Mouse (Mus musculus) intestine, embryonic 15.5 days (tissue): ENCODE measurements around the gene Gm11172. TPM values are rescaled to one million over a fixed set of nuclear protein-coding genes. Genes with fewer than 3 reads are reported as not detected.

Source experiments
- ATAC-seq: fragments of 200-750 bp; cut with Nextera tagmentation; 2 replicates; pipeline ENCODE4 v1.8.0; 2017; ENCODE audit warnings: moderate TSS enrichment, moderate library complexity
- H3K27ac ChIP-seq: fragments of 300-500 bp; sonication (generic); 2 replicates; pipeline ENCODE4 v1.5.1; 2015; ENCODE audit warnings: mild to moderate bottlenecking, inconsistent platforms
- H3K27me3 ChIP-seq: fragments of 300-500 bp; sonication (generic); replicated peaks from 2 replicates; pipeline ENCODE4 v1.6.1; 2015; ENCODE audit warnings: inconsistent platforms
- H3K36me3 ChIP-seq: fragments of 300-500 bp; sonication (generic); 2 replicates; pipeline ENCODE4 v1.6.1; 2015; ENCODE audit warnings: inconsistent platforms
- H3K4me1 ChIP-seq: fragments of 300-500 bp; sonication (generic); replicated peaks from 2 replicates; pipeline ENCODE4 v1.6.1; 2015; ENCODE audit warnings: inconsistent platforms
- H3K4me2 ChIP-seq: fragments of 300-500 bp; sonication (generic); replicated peaks from 2 replicates; pipeline ENCODE4 v1.6.1; 2015; ENCODE audit warnings: mild to moderate bottlenecking, inconsistent platforms
- H3K4me3 ChIP-seq: fragments of 300-500 bp; sonication (generic); replicated peaks from 2 replicates; pipeline ENCODE4 v1.5.1; 2015; ENCODE audit warnings: inconsistent platforms
- H3K9ac ChIP-seq: fragments of 300-500 bp; sonication (generic); 2 replicates; pipeline ENCODE4 v1.6.1; 2015; ENCODE audit warnings: inconsistent platforms
- H3K9me3 ChIP-seq: fragments of 300-500 bp; sonication (generic); 2 replicates; pipeline ENCODE4 v1.6.1; 2016; ENCODE audit warnings: inconsistent platforms
- WGBS: fragments of 180-500 bp; shearing (Covaris S2); methylation state at CpG from one replicate; pipeline ENCODE4 v1.1.7; 2015; 5-methylcytosine and 5-hydroxymethylcytosine counted together
- polyA plus RNA-seq: library from polyadenylated mRNA; unstranded; fragments of >200 nt; fragmentation: Nextera tagmentation; extraction: Ambion mirVana; gene quantifications from 2 replicates; pipeline ENCODE4 v1.2.1, GENCODE M21; 2015

The Gm11172 gene
- polyA plus RNA-seq, 1 experiment from 2014 or later: not detected

DNA sequence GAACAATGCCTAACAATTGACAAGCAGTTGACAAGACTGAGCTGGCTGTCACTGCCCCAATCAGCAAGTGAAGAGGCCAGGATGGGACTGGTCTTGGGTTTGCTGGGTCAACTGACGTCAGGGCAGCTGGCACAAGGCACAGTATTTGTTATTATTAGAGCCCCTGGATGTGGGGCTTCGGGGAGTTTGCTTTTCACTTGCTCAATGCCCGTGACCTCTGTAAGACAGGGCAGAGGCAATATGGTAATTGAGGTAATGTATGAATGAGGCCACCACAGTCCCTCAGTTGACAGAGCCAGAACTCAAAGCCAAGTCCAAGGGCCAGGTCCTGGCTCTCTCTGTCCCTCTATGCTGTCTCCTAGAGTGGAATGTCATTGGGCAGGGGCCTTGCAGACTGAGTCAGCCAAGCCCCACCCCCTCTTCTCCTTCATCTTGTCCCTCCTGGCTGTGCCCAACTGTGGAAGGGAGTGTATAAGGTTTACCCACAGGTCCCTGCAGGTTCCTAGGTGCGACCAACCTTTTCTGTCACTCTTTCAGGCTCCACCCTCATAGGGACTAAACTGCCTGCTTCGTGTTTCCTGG lies 35.0 kb upstream of the Gm11172 start:
- H3K9me3 ChIP-seq: no peaks in the 10 kb centered on the region
- no peak overlapping the region for H3K4me2 ChIP-seq
- no peaks in the 10 kb centered on the region for H3K36me3 ChIP-seq
- WGBS: 65% methylated on average over 5 of the region's 5 CpGs
- H3K27ac ChIP-seq: no peak overlapping the region
- H3K9ac ChIP-seq: no peak overlapping the region
- H3K27me3 ChIP-seq: no peaks in the 10 kb centered on the region
- no peak overlapping the region for H3K4me3 ChIP-seq
- ATAC-seq: peak; percentile 29; the same call in 1 of the 2 replicates
- peaks cover 20% of the 10 kb centered on the region for H3K4me1 ChIP-seq

DNA sequence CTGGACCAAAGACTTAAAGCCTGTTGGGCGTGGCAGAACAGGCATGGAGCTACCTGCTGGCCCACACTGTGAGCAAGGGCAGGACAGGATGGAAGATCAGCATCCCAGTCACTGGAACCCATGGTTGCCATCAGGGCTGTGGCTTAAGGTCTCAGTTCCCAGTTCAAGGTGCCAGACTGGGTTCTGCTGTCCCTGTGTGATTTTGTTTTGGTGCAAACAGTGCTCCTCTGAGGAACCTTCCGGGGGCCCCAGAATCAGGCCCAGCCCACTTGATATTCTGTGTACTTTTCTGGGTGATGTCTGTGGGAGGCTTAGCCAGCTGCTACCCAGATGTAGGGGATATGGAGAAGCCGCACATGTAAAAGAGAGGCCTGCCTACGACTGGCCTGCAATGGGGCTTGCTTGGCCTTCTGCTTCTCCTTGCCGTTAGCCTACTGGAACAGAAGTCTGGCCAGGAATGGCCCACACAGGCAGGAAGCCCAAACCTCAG lies 32.0 kb upstream of the Gm11172 start:
- 68% methylated on average over 5 of the region's 5 CpGs for WGBS
- H3K27ac ChIP-seq: no peak overlapping the region
- H3K4me3 ChIP-seq: no peak overlapping the region
- no peak overlapping the region for H3K4me2 ChIP-seq
- no peaks in the 10 kb centered on the region for H3K27me3 ChIP-seq
- no peaks in the 10 kb centered on the region for H3K36me3 ChIP-seq
- no peak for ATAC-seq
- no peak overlapping the region for H3K9ac ChIP-seq
- H3K4me1 ChIP-seq: peaks cover 38% of the 10 kb centered on the region
- H3K9me3 ChIP-seq: no peaks in the 10 kb centered on the region

DNA sequence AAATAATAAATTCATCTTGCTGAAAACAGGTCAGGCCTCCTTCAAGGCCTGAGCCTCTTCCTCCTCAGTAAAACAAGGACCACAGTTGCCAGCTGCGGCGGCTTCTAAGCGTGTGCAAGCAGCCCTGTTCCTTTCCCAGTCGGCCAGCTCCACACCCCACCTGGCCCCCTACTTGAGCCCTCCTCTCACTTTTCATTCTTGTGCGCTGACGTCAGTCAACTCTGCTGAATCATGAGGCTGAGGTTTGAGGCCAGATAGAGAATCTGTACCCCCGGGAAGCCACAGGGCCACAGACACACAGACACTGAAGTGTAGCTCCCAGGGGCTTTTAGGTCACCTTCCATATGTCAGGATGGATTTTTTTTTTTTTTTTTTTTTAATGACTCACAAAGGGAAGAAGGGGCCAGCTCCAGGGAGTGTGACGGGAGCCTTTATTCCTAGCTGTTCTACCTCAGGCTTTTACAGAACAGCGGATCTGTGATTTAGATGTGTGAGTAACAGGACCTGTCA lies 30.8 kb upstream of the Gm11172 start:
- H3K4me1 ChIP-seq: peaks cover 43% of the 10 kb centered on the region
- H3K36me3 ChIP-seq: no peaks in the 10 kb centered on the region
- H3K27ac ChIP-seq: no peak overlapping the region
- ATAC-seq: no peak
- 60% methylated on average over 9 of the region's 9 CpGs for WGBS
- H3K4me2 ChIP-seq: peak overlapping the region; percentile 91; the same call in 1 of the 2 replicates
- H3K9ac ChIP-seq: no peak overlapping the region
- no peak overlapping the region for H3K4me3 ChIP-seq
- no peaks in the 10 kb centered on the region for H3K27me3 ChIP-seq
- H3K9me3 ChIP-seq: no peaks in the 10 kb centered on the region

DNA sequence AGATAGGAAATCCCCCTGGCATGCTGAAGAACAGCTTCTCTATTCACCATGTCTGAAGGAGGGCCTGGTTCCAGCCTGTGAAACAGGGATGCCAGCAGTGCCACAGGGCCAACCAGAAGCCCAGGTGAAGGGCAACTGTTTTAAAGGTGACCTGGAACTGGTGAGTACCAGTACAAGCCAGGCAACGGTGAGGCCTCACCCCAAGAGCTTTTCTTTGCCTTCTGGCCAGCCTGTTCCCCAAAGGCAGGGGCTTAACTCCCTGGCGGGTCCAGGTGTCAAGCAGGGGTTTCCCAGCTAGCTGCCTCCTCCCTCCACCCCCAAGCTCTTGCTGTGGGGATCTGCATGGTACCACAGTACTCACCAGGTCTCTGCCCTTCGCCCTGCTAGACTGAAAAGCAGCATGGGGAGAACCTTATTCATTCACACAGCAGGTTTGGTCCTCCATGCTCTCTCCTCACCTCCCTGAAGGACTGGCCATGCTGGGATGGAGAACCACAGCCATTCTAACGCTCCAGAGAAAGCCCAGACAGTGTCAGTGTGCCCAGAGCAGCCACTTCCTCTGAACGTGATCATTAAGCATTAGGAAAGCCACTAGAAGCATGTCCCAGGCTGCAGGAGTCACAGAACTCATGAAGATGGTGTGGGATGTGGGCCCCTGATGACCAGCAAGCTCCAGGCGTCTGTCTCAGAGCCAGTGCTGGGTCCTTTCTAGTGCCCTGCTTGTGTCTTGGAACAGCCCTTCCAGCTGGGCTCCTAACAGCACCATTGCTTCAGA lies 30.2 kb upstream of the Gm11172 start:
- Histone ChIP-seq H3K4me3 (peak overlapping the region; percentile 83; the same call in 1 of the 2 replicates), H3K36me3 (no peaks in the 10 kb centered on the region), H3K4me1 (peaks cover 43% of the 10 kb centered on the region), H3K27ac (no peak overlapping the region), H3K9ac (no peak overlapping the region), H3K27me3 (no peaks in the 10 kb centered on the region), H3K4me2 (peak overlapping the region; percentile 91), H3K9me3 (no peaks in the 10 kb centered on the region)
- 62% methylated on average over 6 of the region's 6 CpGs for WGBS
- ATAC-seq: no peak

DNA sequence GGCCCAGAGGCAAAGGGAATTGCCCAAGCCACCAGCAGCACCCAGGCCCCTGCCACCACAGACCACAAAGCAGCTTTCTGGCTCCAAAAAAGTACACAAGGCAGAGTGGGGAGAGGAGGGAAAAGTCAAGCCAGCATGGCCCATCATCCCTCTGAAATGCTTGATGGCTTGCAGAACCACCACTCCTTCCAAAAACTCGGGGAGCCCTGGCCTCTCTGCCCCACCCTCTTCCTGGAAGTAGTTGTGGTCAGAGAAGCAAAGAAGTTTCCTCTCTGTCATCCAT lies 29.6 kb upstream of the Gm11172 start:
- peaks cover 43% of the 10 kb centered on the region for H3K4me1 ChIP-seq

DNA sequence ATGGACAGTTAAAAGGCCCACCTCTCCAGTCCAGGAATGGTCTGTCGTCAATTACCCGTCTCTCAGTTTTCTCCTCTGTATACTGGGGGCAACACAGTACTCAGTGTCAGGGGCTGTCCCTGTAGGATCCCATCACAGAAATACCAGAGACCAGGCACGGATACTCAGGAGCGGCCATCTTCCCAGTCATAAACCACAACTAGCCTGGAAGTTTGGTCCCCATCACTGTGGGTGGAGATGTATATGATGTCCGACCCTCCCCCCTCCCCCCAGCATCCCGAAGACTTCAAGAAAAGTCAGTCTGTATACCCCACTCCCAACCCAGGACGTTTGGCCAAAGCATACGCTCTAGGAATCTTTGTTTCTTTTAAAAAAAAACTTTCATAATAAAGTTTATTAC lies 29.3 kb upstream of the Gm11172 start:
- no peak for ATAC-seq
- Histone ChIP-seq H3K9me3 (no peaks in the 10 kb centered on the region), H3K9ac (no peak overlapping the region), H3K4me3 (peak overlapping the region; percentile 83), H3K4me1 (peaks cover 43% of the 10 kb centered on the region), H3K4me2 (peak overlapping the region; percentile 91), H3K27me3 (no peaks in the 10 kb centered on the region), H3K27ac (no peak overlapping the region), H3K36me3 (no peaks in the 10 kb centered on the region)
- 53% methylated on average over 8 of the region's 8 CpGs for WGBS

More for the DNA sequence above, 29.6 kb upstream of the Gm11172 start:
- no peak overlapping the region for H3K27ac ChIP-seq
- H3K36me3 ChIP-seq: no peaks in the 10 kb centered on the region
- no peaks in the 10 kb centered on the region for H3K9me3 ChIP-seq
- peak overlapping the region; percentile 91 for H3K4me2 ChIP-seq
- peak overlapping the region; percentile 83 for H3K4me3 ChIP-seq
- no peak overlapping the region for H3K9ac ChIP-seq
- WGBS: 20% methylated on average over 1 of the region's 1 CpGs
- no peak for ATAC-seq
- no peaks in the 10 kb centered on the region for H3K27me3 ChIP-seq

DNA sequence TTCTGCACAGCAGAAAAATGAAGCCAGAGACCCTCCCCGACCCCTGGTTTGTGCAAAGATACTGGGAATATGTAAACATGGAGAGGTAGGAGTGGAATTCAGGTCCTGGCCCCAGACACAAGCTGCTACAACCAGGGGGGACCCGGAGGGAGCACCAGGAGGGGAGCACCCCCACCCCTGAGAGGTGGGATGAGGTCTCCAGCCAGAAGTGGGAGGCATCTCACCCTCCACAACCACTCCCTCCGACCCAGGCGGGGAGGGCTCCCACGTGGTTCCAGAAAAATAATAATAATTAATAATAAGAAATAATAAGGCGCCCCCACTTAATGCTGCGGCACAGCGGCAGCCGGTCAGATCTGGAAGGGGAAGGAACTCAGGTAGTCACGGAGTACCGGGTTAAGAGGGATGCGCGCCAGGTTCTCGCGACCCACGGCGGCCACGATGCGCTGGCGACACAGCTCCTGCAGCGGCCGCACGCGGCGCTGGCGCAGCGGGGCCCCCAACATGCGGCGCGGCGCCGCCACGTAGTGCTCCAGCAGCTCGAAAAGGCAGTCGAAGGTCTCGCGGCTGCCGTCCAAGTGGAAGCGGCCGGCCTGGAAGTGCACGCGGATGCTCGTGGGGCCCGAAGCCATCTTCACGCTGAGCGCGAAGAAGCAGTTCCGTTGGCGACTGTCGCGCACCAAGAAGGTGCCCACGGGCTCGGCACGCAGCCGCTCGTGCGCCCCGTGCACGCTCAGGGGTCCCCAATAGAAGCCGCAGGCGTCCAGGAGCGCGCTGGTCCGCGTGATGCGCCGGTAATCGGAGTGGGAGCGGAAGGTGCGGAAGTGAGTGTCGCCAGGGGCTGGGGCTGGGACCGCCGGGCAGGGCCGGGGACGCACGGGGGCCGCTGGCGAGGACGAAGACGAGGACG lies 28.6 kb upstream of the Gm11172 start:
- peak; percentile 6 for ATAC-seq
- Histone ChIP-seq H3K9ac (peak overlapping the region; percentile 71), H3K27me3 (no peaks in the 10 kb centered on the region), H3K4me1 (peaks cover 43% of the 10 kb centered on the region), H3K4me3 (peak overlapping the region; percentile 83), H3K4me2 (peak overlapping the region; percentile 91), H3K27ac (peak overlapping the region; percentile 99), H3K36me3 (no peaks in the 10 kb centered on the region), H3K9me3 (no peaks in the 10 kb centered on the region)
- WGBS: 1% methylated on average over 81 of the region's 81 CpGs

DNA sequence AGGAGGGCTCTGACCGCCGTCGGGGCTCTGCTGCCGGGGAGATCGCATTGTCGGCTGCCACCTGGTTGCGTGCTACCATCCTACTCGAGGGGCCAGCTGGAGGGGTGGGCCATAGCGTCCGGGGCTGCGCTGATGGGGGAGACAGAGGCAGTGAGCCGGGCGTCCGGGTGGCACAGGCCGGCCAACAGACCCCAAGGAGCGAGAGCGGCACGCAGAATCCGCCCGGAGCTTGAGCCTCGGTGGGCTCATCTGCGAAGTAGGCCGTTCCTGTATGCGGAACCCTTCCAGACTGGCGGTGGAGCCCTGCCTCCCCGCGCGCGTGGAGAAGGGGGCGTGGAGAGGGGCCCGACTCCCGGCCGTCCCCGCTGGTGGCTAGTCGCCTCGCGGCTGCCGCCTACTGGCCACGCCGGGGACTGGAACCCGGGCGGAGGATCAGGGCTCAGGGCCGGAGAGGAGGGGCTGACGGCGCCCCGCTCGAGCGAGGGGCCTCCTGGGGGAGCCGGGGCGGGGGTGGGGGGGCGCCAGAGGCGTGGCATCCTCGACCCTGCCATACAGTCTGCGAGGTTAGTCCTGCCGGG lies 27.8 kb upstream of the Gm11172 start:
- Histone ChIP-seq H3K9ac (peak overlapping the region; percentile 71), H3K36me3 (no peaks in the 10 kb centered on the region), H3K27me3 (no peaks in the 10 kb centered on the region), H3K4me2 (peak overlapping the region; percentile 91), H3K27ac (peak overlapping the region; percentile 99), H3K4me1 (peaks cover 43% of the 10 kb centered on the region), H3K4me3 (peak overlapping the region; percentile 83), H3K9me3 (no peaks in the 10 kb centered on the region)
- ATAC-seq: peak; percentile 87
- WGBS: under 1% methylated on average over 53 of the region's 55 CpGs

DNA sequence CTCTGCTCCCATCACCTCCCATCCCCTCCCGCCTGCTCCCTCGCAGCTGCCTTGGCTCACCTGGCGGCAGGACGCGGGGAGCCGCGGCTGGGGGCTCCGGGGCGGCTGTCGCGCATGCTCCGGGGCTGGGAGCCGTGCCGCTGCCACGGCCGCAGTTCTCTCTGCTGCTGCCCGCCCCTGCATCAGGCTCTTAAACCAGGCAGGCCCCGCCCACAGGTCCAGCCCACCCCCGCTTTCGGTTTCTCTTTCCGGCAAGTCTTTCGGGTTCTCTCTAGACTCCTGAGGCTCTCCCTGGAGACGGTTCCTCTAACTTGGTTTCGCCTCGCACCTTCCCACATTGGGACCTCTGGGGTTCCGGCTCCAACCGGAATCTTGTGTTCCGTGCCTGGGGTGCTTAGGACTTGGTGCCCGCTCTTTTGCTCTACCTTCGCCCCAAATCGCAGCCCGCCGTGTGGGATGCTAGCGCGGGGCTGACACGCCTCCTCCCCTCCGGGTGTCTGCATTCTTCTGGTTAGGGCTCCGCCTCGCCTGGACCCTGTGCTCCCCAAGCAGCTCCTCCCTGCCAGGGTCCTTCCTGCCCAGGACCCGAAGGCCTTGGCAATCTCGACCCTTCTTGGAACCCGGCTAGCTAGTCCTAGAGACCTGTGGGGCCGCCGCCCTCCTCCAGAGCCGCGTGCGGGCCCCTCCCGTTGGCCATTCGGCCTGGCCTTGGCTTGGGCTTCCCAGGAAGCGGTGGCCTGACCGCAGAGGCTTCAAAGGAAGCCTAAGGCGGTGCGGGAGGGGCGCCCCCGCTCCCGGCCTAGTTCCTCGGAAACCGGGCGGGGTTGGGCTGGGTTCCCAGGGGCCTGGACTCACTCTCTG lies 27.1 kb upstream of the Gm11172 start, which contains the start of gene Socs1:
Socs1 (minus strand) TSS at position 166 of the 861 bp plus-strand sequence.
- H3K4me3 ChIP-seq: peak within 1 kb of the TSS; percentile 83
- peaks cover 39% of the 10 kb centered on the region for H3K4me1 ChIP-seq
- peak within 1 kb of the TSS; percentile 99 for H3K27ac ChIP-seq
- peak within 1 kb of the TSS; percentile 91 for H3K4me2 ChIP-seq
- H3K9ac ChIP-seq: peak within 1 kb of the TSS; percentile 71
- no peaks in the 10 kb centered on the region for H3K9me3 ChIP-seq
- peak; percentile 91 for ATAC-seq
- no peaks in the 10 kb centered on the region for H3K27me3 ChIP-seq
- no peaks in the 10 kb centered on the region for H3K36me3 ChIP-seq
- WGBS: under 1% methylated on average over 58 of the region's 59 CpGs

DNA sequence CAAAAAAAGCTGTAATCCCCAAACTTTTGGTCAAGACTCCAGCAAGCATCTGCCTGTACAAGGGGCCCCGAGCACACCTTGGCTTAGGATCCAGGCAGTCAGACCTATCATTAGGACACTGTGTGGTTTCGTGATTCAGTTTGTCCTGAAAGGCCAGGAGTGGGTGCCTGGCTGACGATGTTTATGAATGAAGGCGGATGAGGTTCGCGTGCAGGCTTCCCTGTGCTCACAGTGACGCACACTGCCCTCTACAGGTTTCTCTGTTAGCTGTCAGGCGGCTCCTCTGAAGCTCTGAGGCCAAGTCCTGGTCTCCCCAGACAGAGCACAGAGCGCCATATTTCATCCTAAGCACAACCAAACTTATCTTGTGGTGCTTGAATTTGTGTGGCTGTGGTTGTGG lies 26.4 kb upstream of the Gm11172 start:
- Histone ChIP-seq H3K27ac (peak overlapping the region; percentile 99), H3K4me2 (peak overlapping the region; percentile 91), H3K9ac (peak overlapping the region; percentile 71), H3K9me3 (no peaks in the 10 kb centered on the region), H3K4me3 (peak overlapping the region; percentile 83), H3K27me3 (no peaks in the 10 kb centered on the region), H3K36me3 (no peaks in the 10 kb centered on the region), H3K4me1 (peaks cover 34% of the 10 kb centered on the region)
- WGBS: under 1% methylated on average over 9 of the region's 9 CpGs
- peak; percentile 46 for ATAC-seq
